Comparison of ENCODE assay signal across 14 mouse cellular contexts in the genomic region with DNA sequence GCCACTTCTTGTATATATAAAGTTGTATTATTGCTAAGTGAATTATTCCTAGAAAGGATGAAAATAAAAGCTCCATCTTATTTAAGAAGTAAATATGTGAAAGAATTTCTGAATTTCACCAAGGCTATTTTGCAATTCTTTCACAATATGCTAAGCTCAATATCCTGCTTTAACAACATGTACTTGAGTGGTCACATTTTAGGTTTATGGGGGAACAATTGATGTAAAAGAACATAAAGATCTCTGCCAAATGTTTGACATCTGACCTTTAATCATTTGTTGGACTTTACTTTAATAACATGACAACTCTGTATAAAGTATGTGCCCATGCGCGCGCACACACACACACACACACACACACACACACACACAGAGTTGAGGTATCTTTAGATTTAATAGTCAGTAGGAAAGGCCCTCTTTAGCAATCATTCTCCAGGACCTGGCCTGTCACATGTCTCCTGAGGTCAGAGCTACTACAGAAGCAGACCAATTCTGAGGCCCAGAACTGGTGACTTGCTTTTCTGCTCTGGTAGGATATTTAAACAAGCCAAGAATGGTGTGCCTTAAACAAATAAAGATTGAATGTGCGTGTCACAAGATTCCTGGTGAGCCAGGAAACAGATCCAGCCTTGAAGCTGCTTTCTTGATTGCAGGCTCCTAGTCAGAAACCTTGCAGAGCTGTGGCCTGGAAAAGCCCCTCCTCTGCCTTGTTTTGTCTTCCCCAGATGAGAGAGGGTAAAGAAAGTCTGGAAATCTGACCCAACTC.
A peak's percentile ranks its signal among the peaks of the same experiment; 100 is the strongest.
DNase-seq lines count a peak whose midpoint lies in the region; ATAC-seq lines count a peak whose summit lies in the region.
"Had no signal": no experiment of that assay in that cellular context is flagged by ENCODE, and none has a peak within 500 bp of the region (broad histone marks: within the 10 kb centered on the region; RNA-seq: fewer than 3 reads in every experiment).

No protein-coding gene starts in this region.

- DNase-seq in kidney, postnatal 4 days, result peak; percentile 3 to 14
- DNase-seq in kidney, postnatal 36 days, result no peak
- DNase-seq in embryo, embryonic 10.5 days (ENCODE audit: low spot score), result peak; percentile 75
- peak; percentile 64 for DNase-seq in embryonic facial prominence, embryonic 14.5 days (ENCODE audit: low spot score)
- peak; percentile 43 for DNase-seq in mesoderm, embryonic 11.5 days (ENCODE audit: low read depth, low spot score)
- DNase-seq in liver, result no peak
- no peak for DNase-seq in frontal cortex, adult 2 months (ENCODE audit: extremely low spot score in 1 of 2, low spot score in 1 of 2)
- DNase-seq: adrenal gland, adult 2 months; cerebellum, adult 8-10 months; layer of hippocampus, postnatal 36 days; spleen, adult 18-20 months had no signal

- ATAC-seq in embryonic facial prominence, embryonic 14.5 days (ENCODE audit: low read depth), result no peak

- no peak overlapping the region for H3K27ac ChIP-seq in embryonic facial prominence, embryonic 14.5 days (replicated peaks; ENCODE audit: low read depth, low read length)
- H3K27ac ChIP-seq: hindbrain, embryonic 15.5 days; liver, embryonic 15.5 days had no signal

- H3K4me2 ChIP-seq in embryonic facial prominence, embryonic 14.5 days (ENCODE audit: low read depth, low read length), result no peak overlapping the region
- H3K4me2 ChIP-seq: hindbrain, embryonic 15.5 days; liver, embryonic 15.5 days had no signal

- H3K36me3 ChIP-seq in embryonic facial prominence, embryonic 14.5 days (ENCODE audit: control insufficient read depth, insufficient read depth, low read length), result no peaks in the 10 kb centered on the region
- H3K36me3 ChIP-seq: G1E; hindbrain, embryonic 15.5 days; liver, embryonic 15.5 days had no signal

- no peak overlapping the region for H3K4me3 ChIP-seq in embryonic facial prominence, embryonic 14.5 days (ENCODE audit: low read depth, low read length)
- H3K4me3 ChIP-seq: hindbrain, embryonic 15.5 days; liver, embryonic 15.5 days had no signal

- 56% methylated on average over 4 of the region's 4 CpGs for WGBS in embryonic facial prominence, embryonic 14.5 days

- H3K4me1 ChIP-seq in embryonic facial prominence, embryonic 14.5 days (ENCODE audit: control insufficient read depth, insufficient read depth, low read length), result peaks cover 7% of the 10 kb centered on the region
- H3K4me1 ChIP-seq: hindbrain, embryonic 15.5 days; liver, embryonic 15.5 days had no signal

- no peaks in the 10 kb centered on the region for H3K27me3 ChIP-seq in embryonic facial prominence, embryonic 14.5 days (replicated peaks; ENCODE audit: control insufficient read depth, insufficient read depth, low read length)
- H3K27me3 ChIP-seq: hindbrain, embryonic 15.5 days; liver, embryonic 15.5 days had no signal

- H3K9ac ChIP-seq in embryonic facial prominence, embryonic 14.5 days (ENCODE audit: low read depth, low read length), result no peak overlapping the region
- H3K9ac ChIP-seq: hindbrain, embryonic 15.5 days; liver, embryonic 15.5 days had no signal

- no peaks in the 10 kb centered on the region for H3K9me3 ChIP-seq in embryonic facial prominence, embryonic 14.5 days (ENCODE audit: control insufficient read depth, low read length)
- H3K9me3 ChIP-seq: G1E; hindbrain, embryonic 15.5 days; liver, embryonic 15.5 days had no signal

Comparison
In these comparisons a context has a peak if more than half of its experiments do, and no peak if none do; other contexts are left out.
1. DNase-seq: peak in kidney, postnatal 4 days (2 of 2), embryo, embryonic 10.5 days (single experiment), embryonic facial prominence, embryonic 14.5 days (single experiment) and mesoderm, embryonic 11.5 days (single experiment); none in kidney, postnatal 36 days (0 of 2), liver (single experiment) and frontal cortex, adult 2 months (0 of 2).